Mouse (Mus musculus): ENCODE measurements around the gene Nln.

The Nln gene

GRCm38 (mm10) chr13:104095955-104096354, 13.5 kb downstream of the Nln start:
- no peak for DNase-seq (ENCODE audit: low spot score)

- DNase-seq (ENCODE audit: low spot score) = peak; percentile 16
Observed at GRCm38 (mm10) chr13:104094531-104095385, 14.7 kb downstream of the Nln start.

GRCm38 (mm10) chr13:104091734-104092133, 17.7 kb downstream of the Nln start:
- no peak for DNase-seq (ENCODE audit: low spot score)

- no peak for DNase-seq (ENCODE audit: low spot score)
Observed at GRCm38 (mm10) chr13:104089387-104089786, 20.0 kb downstream of the Nln start.

GRCm38 (mm10) chr13:104084600-104084999, 24.8 kb downstream of the Nln start:
- no peak for DNase-seq (ENCODE audit: low spot score)

- DNase-seq (ENCODE audit: low spot score) = no peak
Observed at GRCm38 (mm10) chr13:104082504-104082903, 26.9 kb downstream of the Nln start.

GRCm38 (mm10) chr13:104076993-104077392, 32.4 kb downstream of the Nln start:
- DNase-seq (ENCODE audit: low spot score) = no peak

GRCm38 (mm10) chr13:104074731-104075130, 34.7 kb downstream of the Nln start:
- DNase-seq (ENCODE audit: low spot score) = peak; percentile 20

GRCm38 (mm10) chr13:104074230-104074629, 35.2 kb downstream of the Nln start:
- no peak for DNase-seq (ENCODE audit: low spot score)

- DNase-seq (ENCODE audit: low spot score) = no peak
Observed at GRCm38 (mm10) chr13:104072351-104072750, 37.1 kb downstream of the Nln start.

GRCm38 (mm10) chr13:104070703-104071102, 38.7 kb downstream of the Nln start:
- DNase-seq (ENCODE audit: low spot score) = no peak

GRCm38 (mm10) chr13:104069216-104069615, 40.2 kb downstream of the Nln start:
- no peak for DNase-seq (ENCODE audit: low spot score)

GRCm38 (mm10) chr13:104065649-104066347, 43.6 kb downstream of the Nln start:
- no peak for DNase-seq (ENCODE audit: low spot score)

- DNase-seq (ENCODE audit: low spot score) = no peak
Observed at GRCm38 (mm10) chr13:104063061-104063460, 46.4 kb downstream of the Nln start.

GRCm38 (mm10) chr13:104061975-104062750, 47.3 kb downstream of the Nln start:
- DNase-seq (ENCODE audit: low spot score) = no peak

GRCm38 (mm10) chr13:104060231-104060630, 49.2 kb downstream of the Nln start:
- no peak for DNase-seq (ENCODE audit: low spot score)

- no peak for DNase-seq (ENCODE audit: low spot score)
Observed at GRCm38 (mm10) chr13:104059536-104059935, 49.9 kb downstream of the Nln start.

- no peak for DNase-seq (ENCODE audit: low spot score)
Observed at GRCm38 (mm10) chr13:104058761-104059160, 50.7 kb downstream of the Nln start.

GRCm38 (mm10) chr13:104052271-104052753, 57.1 kb downstream of the Nln start:
- no peak for DNase-seq (ENCODE audit: low spot score)

- no peak for DNase-seq (ENCODE audit: low spot score)
Observed at GRCm38 (mm10) chr13:104048835-104049234, 60.6 kb downstream of the Nln start.

- no peak for DNase-seq (ENCODE audit: low spot score)
Observed at GRCm38 (mm10) chr13:104045108-104045507, 64.3 kb downstream of the Nln start.

GRCm38 (mm10) chr13:104044332-104044731, 65.1 kb downstream of the Nln start:
- no peak for DNase-seq (ENCODE audit: low spot score)
